Mouse (Mus musculus) c-Kit-negative CD71-positive TER-119-positive erythroid progenitor cells, embryonic 14.5 days (primary cell): ENCODE results near the gene Sec14l4.

Experiments used
- DNase-seq: peaks from one replicate; pipeline ENCODE4 v3.0.0-alpha.2; 2013; ENCODE audit warnings: low read depth, low spot score

Sec14l4 gene

DNA sequence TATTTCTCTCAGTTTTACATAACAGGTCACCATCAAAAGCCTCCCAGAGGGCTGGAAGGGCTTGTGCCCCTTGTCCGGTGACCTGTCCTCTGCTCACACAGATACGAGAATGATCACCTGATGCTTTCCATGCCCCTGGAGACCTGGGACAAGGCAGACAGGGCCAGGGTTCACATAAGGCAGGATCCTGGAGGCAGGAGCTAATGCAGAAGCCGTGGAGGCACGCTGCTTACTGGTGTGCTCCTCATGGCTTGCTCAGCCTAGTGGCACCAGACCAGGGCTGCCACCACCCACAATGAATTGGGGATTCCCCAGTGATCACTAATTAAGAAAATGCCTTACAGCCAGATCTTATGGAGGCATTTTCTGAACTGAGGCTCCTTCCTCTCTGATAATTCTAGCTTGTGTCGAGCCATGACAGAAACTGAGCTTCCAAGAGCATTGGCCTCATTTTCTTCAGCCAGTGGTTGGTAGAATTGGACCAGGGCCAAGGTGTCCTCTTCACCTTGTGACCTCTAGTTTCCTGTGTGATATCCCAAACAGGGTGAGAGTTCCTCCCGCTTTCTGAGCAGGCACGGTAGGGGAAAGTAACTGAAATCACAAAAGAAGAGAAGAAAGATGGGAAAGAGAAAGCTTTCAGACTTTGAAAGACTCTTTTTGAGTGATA, 47.1 kb downstream of the Sec14l4 start:
- DNase-seq = no peak

DNA sequence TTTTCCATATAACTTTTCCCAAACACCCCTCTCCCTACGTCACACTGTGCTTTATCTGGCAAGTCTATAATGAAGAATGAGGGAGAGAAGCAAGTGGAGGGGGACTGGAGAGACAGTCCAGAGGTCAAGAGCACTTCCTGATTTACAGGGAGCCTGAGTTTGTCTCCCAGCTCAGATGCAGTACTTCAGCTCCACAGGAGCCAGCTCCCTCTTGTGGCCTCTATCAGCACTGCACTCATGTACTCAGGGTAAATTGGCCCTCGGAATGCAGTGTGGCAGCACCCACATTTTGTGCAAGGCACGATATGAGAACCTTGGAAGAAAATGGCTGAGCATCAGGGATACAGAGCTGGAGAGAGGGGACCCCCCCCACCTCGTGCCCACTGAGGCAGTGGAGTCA, 49.0 kb downstream of the Sec14l4 start:
- DNase-seq = no peak

GRCm38 (mm10) chr11:4083316-4084078, 52.2 kb downstream of the Sec14l4 start:
- peak; percentile 54 for DNase-seq

GRCm38 (mm10) chr11:4086246-4086645, 55.0 kb downstream of the Sec14l4 start:
- no peak for DNase-seq

- DNase-seq = no peak
Observed at GRCm38 (mm10) chr11:4087267-4087666, 56.0 kb downstream of the Sec14l4 start.

GRCm38 (mm10) chr11:4093459-4094377, 62.5 kb downstream of the Sec14l4 start:
- DNase-seq = no peak

DNA sequence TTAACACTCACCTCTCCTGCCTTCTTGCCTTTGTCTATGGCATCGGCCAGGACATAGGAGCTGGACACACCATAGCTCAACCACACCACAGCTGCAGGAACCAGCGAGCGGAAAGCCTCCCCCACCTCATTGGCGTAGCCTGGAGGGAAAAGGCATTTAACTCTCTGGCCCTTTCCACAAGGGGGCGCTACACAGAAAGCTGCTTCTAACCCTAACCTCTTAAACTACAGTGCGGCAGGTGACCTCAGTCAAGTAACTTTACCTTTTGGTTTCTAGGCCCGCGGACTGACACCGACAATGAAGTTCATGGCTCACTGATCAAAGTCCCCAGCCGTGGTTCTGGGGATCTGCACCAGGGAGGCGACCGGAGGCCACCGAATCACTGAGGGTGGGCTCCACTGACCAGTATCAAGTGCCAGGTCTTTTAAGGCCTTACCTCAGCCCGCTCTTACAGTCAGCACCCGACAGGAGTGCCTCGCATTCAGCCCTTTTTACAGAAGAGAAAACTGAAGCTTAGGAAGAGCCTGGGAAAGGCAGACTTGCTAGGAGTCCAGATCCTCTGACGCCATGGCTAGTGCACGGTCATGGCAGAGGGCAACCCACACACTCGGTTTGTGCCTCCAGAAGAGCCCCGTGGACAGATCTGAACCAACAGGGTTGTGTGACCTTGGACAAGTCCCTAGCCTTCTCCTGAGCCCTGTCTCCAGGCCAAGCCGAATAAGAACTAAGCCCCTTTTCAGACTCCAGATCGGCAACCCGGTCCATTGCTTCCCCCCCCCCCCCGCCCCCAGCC, 63.3 kb downstream of the Sec14l4 start:
- DNase-seq = peak; percentile 80

DNA sequence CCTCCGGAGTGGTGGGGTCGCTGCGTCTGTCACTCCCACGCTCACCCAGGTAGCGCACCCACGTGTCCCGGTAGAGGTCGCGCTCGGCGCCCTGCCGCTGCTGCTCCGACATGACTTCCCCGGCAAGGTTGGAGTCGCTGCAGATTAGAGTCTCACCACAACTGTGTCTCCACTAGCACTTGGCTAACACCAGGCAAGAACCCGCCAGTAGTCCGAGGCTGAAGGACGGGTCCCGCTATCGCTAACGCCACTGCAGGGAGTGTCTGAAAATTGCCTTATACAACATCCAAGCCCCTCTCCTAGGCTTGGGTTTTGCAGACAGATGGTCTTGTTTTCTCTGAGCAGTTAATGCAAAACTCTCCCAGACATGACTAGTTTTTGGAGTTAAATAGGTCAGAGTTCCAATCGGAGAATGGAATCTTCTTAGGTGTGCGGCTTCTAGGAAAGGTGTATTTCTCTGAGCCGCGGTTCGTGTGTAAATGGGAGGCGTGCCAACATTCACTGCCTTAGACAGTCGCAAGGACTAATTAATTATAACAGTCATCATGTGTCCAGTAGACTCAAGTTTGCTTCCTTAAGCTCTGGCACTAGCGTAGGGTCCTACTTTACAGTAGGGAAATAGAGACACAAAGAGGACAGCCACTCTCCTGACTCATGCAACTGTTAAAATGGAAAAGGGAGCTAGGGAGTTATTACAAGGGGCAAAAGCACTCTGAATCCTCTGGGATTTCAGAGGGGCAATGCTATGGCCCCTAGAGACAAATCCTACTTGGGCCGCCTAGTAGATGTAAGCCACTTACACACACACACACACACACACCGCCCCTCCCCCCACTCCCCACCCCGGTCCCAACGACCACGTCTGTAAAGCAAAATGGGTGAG, 64.2 kb downstream of the Sec14l4 start, which contains the start of gene Mtfp1:
Mtfp1 (minus strand) TSS at position 275 of the 883 bp plus-strand sequence.
- peak; percentile 49 for DNase-seq

DNA sequence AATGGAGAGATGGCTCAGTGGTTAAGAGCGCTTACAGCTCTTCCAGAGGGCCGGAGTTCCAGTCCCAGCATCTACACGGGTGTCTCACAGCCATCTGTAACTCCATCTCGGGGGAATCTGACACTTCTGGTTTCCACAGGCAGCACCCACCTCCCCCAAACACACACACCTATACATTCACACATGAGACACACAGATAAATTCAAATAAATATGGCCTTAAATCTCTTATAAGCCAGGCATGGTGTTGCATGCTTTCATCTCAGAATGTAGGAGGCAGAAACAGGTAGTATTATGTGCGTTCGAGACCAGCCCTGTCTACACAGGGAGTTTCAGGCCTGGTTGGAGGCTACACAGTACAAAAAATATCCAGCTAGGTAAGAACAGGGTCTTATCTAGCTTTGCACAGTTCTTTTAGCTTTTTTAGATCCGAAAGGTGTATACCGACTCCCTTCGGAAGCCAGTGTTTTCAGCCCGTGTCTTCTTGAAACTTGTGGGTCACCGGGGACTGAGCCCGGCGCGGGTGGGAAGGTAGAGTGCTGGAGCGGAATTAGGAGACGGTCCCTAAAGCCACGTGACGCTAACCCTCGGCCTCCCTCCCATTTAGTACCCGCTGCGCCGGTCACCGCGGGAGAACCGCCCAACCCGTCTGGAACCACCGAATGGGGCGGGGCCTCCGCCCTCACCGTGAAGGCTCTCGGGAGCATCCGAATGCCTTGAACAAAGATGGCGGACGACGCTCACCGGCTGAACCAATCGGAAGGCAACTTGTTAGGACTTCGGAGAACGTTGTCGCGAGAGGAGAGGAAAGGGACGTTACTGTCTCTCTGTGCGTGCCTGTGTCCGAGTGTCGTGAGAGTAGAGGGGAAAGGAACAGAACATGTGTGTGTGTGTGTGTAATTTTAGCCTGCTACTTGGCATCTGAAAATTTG, 65.1 kb downstream of the Sec14l4 start:
- DNase-seq = peak; percentile 98

GRCm38 (mm10) chr11:4097091-4097621, 65.9 kb downstream of the Sec14l4 start:
- DNase-seq = no peak
